ENCODE assay signal across 17 mouse cellular contexts in the genomic region with DNA sequence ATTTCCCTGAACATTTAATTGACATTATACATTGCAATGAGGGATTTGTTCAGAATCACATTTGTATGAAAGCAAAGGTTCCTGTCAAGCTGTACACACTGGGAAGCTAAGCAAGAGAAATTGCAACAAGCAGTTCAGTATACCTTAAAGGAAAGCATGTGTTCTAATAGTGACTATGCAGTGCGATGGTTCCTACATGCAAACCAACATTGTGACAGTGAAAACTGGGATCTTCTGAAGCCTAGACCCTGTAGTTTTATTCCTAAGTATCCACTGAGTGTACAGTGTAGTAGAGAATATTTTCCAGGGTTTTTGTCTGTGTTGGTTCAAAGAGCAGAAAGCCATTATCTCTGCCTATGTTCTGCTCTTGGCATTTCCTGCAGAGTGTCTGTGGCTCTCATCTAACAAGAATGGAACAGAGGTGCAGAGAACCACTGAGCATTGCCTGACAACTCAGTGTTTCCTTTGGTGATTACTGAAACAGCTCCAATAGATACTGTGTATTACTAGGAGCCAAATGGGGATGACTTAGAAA.
"Had no signal": no experiment of that assay in that cellular context is flagged by ENCODE, and none has a peak within 500 bp of the region (broad histone marks: within the 10 kb centered on the region; RNA-seq: fewer than 3 reads in every experiment).

No protein-coding gene starts in this region.

- H3K4me3 ChIP-seq: layer of hippocampus, adult 2 months; limb, embryonic 10.5 days; limb, embryonic 13.5 days; liver, embryonic 12.5 days; liver, embryonic 15.5 days; lung, embryonic 15.5 days; megakaryocyte, embryonic 14.5 days; midbrain, embryonic 12.5 days had no signal

- H3K4me1 ChIP-seq: limb, embryonic 10.5 days; limb, embryonic 13.5 days; liver, embryonic 12.5 days; liver, embryonic 15.5 days; lung, embryonic 15.5 days; megakaryocyte, embryonic 14.5 days had no signal

- H3K9ac ChIP-seq: limb, embryonic 13.5 days; liver, embryonic 12.5 days; liver, embryonic 15.5 days; lung, embryonic 15.5 days; midbrain, embryonic 12.5 days had no signal

- H3K4me2 ChIP-seq: limb, embryonic 13.5 days; liver, embryonic 12.5 days; liver, embryonic 15.5 days; lung, embryonic 15.5 days; midbrain, embryonic 12.5 days had no signal

- DNase-seq: kidney, postnatal 25 days; layer of hippocampus, adult 9-11 months; liver; lung, adult 18-20 months; lung, postnatal 10 days; lung, postnatal 36 days; thymus, adult 18-20 months; thymus, postnatal 36 days had no signal

- H3K27ac ChIP-seq: kidney, postnatal 0 days; layer of hippocampus, adult 2 months; limb, embryonic 10.5 days; limb, embryonic 13.5 days; liver, embryonic 12.5 days; liver, embryonic 15.5 days; lung, embryonic 15.5 days; midbrain, embryonic 12.5 days had no signal

- ATAC-seq: liver, embryonic 12.5 days had no signal

- H3K36me3 ChIP-seq: limb, embryonic 10.5 days; limb, embryonic 13.5 days; liver, embryonic 12.5 days; liver, embryonic 15.5 days; lung, embryonic 15.5 days; midbrain, embryonic 12.5 days had no signal

- H3K27me3 ChIP-seq: limb, embryonic 13.5 days; liver, embryonic 12.5 days; liver, embryonic 15.5 days; lung, embryonic 15.5 days; megakaryocyte, embryonic 14.5 days; midbrain, embryonic 12.5 days had no signal

- H3K9me3 ChIP-seq: limb, embryonic 10.5 days; limb, embryonic 13.5 days; liver, embryonic 12.5 days; liver, embryonic 15.5 days; lung, embryonic 15.5 days; megakaryocyte, embryonic 14.5 days; midbrain, embryonic 12.5 days had no signal
